Mouse (Mus musculus) cerebellum, postnatal 36 days (tissue): Measurements from ENCODE around the gene Dclk3.

Source experiments
- DNase-seq, 2 experiments: peaks; one replicate each; pipeline ENCODE4 v3.0.0; 2021 to 2022; ENCODE audit warnings: mixed read lengths in 2 of 2

The Dclk3 gene

DNA sequence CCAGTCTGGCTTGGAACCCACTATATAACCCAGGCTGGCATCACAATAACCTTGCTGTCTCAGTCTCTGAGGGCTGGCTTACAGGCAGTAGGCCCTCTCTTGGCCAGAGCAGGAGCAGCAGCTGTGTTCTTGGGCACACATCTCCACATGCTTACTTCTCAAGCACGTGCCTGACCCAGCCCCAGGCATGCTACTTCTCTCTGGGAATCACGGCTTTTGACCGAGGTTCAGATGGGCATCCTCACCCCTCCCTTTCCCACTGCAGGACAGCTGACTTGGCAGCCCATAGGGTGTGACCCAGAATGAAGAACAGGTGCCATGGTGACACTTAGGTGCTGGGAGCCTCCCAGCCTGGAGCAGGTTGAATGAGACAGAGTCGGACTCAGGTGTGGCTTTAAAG lies 52.4 kb downstream of the Dclk3 start:
- no peak for DNase-seq

DNA sequence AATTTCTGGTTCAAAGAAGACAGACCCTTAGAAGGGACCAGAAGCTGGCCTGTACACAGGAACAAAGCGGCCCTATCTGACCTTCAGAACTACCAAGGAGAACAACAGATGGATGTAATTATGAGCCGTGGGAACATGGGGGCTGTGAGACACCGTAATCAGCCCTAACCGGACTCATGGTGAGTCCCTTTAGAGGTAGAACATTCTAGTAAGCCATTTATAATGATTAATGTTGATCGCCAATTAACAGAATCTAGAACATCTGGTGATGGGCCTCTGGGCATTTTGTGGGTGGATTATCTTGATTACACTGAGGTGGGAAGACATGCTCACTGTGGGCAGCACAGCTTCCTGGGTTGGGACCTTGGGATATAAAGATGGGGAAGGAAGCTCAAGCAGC lies 54.6 kb downstream of the Dclk3 start:
- DNase-seq: no peak

DNA sequence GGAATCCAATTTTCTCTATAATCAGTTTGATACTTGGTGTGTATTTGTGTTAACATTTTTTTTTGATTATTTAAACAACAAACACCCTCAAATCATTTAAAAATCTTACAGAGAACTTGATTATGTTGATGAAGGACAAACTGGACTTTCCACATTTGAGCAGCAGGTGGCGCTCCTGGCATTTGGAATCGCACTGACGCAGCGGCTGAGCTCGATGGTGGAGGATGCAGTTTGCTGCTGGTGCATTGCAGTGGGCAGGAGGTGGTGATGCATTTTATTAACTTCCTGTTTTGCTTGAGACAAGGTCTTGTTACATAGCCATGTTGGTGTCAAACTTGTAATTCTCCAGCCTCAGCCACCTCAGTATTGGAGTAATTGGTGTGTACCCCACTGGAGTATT lies 56.7 kb downstream of the Dclk3 start:
- peak; percentile 77 to 79 for DNase-seq

DNA sequence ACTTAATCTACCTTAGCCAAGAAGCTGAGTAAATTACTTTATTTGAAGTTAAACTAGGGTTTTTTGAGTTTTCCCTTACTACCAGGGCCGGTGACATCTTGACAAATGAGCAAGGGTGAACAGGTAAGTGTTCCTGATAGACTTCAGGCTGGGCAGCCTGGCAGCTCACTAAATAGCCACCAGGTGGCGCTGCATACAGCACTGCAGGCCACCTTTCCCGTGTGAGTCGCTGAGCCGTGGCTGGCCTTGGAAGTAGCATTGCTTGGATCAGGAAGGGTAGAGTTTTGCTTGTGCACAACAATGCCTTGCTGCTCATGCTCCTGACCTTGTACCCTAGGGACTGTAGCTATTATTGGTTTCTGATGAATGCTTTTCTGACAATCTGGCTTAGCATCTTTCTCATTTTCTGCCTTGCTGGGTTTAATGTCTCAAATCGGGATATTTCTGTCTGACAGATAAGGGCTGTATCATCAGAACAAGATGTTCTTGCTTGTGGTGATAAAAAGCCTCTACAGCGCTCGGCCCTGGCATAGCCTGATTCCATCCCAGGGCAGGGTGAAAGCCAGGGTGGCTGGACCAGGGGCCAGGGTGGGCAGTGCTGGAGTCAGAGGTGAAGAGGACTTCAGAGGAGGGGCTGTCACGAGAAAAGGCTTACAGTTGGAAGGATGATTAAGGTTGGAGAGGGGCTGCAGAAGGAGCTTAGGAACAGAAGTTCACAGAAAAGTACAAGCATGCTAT lies 58.4 kb downstream of the Dclk3 start:
- DNase-seq: peak; percentile 85 to 88

DNA sequence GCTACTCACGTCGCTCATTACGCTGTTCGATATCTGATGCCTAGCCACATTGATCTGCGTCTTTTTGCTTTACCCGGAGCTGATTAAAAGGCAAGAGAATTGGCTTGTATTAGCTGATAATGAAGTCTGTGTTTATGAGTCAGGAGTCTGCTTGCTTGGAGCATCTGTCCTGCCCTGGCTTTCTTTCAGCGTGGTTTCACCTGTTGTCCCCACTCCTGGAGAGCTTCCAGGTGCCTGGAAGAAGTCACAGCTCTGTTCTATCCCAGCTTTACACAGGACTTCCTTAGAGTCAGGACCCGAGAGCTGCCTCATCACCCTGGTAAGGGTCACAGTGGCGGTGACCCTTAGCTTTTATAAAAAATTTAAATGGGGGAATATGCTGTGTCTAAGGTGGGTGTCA lies 61.3 kb downstream of the Dclk3 start:
- no peak for DNase-seq

DNA sequence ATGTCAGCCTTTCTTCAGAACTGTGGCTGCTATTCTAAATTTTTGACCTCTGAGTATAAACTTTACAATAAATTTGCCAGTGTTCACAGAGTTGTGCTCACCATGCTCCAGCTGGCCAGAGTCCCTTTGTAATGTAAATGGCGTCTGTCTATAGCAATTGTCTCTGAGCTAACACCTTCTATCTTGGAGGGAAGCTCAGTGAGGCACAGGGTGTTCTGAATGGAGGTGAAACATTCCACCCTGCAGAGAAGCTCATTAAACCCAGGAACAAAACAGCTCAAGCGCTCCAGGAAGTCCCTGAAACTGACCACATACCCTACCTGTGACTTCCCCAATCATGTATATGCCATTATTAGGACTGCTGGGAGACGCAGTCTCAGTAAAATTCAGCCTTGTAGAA lies 67.2 kb downstream of the Dclk3 start:
- DNase-seq: no peak

DNA sequence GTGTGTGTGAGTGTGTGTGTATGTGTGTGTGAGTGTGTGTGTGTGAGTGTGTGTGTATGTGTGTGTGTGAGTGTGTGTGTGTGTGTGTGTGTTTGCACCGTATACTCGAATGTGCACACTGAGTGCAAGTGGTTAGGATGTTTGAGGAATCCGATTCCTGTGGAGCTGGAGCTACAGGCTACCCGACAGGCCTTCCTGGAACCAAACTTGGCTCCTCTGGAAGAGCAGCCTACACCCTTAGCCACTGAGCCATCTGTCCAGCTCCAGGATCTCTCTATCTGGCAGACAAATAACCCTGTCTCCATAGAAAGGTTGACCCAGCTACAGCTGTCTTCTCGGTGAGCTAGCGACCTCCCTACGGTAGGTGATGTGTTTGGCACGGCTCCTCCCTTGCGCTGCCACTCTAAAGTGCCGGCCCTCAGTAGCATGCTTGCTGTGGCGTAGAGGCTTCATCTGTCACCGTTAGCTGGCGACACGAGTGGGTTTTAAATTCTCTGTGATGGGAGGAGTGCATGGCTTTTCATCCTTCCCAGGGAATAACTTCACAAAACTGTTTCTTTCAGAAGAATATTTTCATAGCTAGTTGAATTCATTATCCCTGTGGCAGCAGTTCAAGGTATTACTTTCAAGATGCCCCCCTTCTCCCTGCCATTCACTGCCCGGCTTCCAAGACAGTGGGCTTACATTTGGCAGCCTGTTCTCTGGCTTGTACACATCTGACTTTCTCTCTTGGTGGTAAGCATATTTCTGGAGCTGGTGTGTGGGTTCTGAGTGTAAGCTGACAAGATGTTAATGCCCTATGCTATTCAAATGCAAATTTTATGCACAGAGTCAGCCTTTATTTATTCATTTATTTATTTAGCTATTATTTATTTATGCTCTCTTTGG lies 75.9 kb downstream of the Dclk3 start:
- no peak for DNase-seq

DNA sequence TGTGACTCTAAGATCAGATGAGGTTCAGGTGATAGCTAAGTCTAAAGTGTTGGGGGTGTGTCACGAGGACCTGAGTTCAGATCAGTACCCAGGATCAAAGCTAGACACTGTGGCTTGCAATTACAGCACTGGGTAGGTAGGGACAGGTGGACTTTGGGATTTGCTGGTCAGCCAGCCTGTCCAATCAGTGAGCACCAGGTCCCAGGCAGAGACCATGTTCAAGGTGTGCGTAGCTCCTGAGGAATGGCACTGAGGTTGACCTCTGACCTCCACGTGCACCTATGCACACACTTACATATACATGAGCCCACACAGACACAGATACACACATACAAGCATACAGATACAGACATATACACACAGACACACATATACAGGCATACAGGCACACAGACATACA lies 76.7 kb downstream of the Dclk3 start:
- DNase-seq: no peak

DNA sequence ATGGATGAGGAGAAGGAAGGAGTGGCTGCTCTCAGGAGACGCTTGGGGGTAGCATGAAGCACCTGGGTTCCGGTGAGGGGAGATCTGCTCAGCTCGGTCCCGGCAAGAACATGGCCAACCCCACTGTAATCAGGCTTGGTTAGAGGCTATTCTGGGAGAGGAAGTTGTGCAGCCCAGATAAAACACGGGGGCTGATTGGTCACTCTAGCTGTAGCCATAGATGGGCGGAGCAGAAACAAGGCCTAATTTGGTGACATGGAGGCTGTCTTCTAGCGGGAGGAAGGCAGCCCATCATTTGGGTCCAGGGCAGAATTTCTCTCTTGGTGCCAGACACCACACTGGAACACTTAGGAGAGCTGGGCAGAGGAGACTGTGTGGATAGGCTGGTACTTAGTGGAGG lies 83.3 kb downstream of the Dclk3 start:
- no peak for DNase-seq

DNA sequence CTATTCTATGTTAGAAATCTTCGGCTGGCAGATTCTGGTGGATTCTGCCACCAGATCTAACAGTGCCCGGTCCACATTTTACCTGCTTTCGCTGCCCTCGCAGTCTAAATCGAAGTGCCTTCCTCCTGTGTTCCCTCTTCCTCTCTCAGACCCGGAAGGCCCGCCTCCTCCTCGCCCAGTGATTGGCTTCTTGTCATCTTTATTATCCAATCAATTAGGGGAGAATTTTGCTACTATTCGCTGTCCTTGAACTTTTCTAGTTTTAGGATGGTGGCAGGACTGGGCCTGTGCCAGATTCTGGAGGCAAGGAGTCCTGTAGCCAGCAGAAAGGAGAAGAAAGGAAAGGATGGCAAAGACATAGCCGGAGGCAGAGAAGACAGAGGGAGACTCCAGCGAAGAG lies 84.2 kb downstream of the Dclk3 start:
- no peak for DNase-seq

DNA sequence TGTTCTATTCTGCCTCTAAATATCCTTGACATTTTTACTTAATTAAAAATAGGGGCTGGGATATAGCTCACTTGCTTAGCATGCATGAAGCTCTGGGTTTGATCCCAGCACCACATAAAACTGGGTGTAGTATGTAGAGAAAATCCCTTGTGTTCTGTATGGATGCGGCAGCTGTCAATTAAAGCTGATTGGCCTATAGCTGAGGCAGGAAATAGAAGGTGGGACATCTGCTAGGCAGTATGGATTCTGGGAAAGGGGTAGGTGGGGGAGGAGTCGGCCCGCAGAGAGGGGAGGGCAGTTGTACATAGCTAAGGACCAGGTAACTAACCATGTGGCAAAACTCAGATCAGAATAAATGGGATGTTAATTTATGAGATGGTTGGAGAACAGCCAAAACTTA lies 85.0 kb downstream of the Dclk3 start:
- DNase-seq: no peak

DNA sequence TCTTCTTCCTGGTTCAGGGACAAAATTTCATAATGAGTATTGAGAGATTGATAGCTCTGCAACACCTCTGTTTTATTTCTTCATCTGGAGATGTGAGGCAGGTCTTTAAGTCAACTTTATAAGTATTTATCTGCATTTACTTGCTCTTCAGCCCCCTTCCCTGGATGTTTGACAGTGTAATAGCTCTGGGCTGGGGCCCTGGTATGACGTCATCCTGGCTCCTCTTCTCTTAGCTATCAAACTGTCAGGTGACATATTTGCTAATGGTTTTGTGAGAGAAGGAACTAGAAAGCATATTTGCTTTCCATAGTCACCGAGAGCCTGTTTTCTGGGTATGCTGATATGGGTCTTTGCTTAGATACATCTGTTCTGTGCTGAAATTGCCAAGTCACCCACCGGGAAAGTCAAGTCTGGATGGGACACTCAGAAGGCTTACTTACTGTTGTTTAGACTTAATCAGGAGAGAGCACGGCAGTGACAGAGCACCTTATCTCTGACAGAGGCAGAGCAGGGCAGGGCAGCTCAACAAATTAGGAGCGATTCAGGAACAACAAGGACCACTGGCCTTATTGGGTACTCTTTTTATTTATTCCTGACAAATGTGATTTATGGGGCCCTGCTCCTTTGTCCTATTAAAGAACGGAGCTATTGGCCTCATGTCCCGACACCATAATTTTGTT lies 96.0 kb downstream of the Dclk3 start:
- no peak for DNase-seq

DNA sequence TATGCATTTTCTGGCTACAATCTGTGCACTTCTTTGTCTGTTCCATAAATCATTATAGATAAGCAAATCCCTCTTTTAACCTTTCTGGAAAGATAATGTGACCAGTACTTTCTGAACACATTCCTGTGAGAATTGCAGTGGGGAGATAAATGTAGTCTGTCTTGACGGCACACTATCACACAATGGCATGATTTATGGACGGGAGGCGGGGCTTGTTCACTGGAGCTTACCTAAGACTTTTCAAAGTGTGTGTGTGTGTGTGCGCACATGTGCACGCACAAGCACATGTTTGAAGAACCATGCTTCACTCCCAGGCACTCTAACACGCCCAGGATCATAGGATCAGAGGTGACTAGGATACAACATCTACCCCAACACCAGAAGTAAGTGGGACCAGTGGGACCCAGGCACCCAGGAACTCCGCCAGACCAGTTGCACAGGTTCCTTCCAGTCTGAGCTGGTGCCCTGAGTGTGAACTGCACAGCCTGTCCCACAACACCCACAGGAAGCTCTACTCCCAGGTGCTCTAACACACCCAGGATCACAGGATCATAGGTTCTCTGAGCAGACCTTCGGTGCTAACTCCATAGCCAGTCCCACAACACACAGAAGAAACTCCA lies 96.7 kb downstream of the Dclk3 start:
- no peak for DNase-seq
